Mouse (Mus musculus): ENCODE data around the gene Map1b.

- TF ChIP-seq ZNF384 (IDR thresholded peaks at IDR 0.05; ENCODE audit: low read depth, low read length) = no peak
- TF ChIP-seq ZC3H11A (IDR thresholded peaks at IDR 0.05; ENCODE audit: borderline replicate concordance, low read depth, low read length) = no peak
These were observed 107.1 kb downstream of the Map1b start for GRCm38 (mm10) chr13:99409216-99409615.

All from ES-E14 (cell line).